Mouse (Mus musculus) CD4-positive, CD25-positive, alpha-beta regulatory T cell, adult 4 months (primary cell): ENCODE measurements around the gene Fbxw8. TPM values are rescaled to one million over a fixed set of nuclear protein-coding genes. Genes with fewer than 3 reads are reported as not detected.

Experiments used
- ATAC-seq: one replicate; pipeline ENCODE4 v1.8.0; 2017
- polyA plus RNA-seq, 2 experiments: library from polyadenylated mRNA; unstranded; fragments of 100-300 nt; shearing (Covaris generic); gene quantifications; one replicate each; pipeline ENCODE4 v1.2.1; 2017

Fbxw8 gene
- polyA plus RNA-seq, 2 experiments from 2014 or later = 3.1 to 3.3 TPM

- no peak for ATAC-seq
Measured at GRCm38 (mm10) chr5:118071766-118072165, 83.5 kb downstream of the Fbxw8 start.

GRCm38 (mm10) chr5:118069315-118069714, 85.9 kb downstream of the Fbxw8 start:
- ATAC-seq = peak; percentile 96

DNA sequence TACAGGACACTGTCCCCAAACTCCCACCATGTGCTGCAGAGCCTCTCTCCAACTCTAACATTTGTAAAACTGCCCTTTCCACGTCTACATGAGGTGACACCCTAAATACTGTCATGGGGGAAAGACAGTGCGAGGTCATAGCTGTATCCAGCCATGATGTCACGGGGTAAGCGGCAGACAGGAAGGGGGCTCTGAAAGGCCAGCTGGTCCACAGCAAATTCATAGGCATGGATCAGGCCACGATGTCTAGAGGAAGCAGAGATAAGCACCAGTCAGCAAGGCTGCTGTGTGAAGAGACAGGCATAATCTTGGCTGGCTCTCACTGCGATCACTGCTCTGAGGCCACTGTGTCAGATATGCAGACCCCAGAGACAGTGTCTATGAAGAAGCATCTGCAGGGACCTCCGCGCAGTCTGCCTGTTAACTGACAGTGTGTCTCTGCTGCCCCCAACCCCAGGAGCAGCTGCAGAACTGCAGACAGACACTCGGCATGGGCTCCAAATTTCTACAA, 87.2 kb downstream of the Fbxw8 start:
- ATAC-seq = no peak

DNA sequence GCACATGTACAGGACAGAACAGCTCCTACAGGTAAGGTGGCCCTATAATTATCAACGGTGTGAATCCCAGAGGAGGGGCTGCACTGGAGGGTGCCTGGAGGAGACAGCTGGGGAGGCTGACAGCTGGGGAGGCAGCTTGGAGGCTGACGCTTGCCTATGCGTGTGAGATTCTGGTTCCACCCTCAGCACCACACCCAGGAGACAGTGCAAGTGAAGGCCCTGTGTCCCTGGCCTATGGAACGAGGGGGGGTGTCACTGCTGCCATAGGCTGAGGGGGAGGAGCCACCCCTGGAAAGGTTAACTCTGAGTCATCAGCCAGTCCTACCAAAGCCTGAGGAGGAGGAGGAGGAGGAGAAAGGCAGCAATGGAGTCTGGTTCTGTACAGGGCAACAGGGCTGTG, 87.7 kb downstream of the Fbxw8 start:
- ATAC-seq = no peak

- ATAC-seq = no peak
Measured at GRCm38 (mm10) chr5:118066828-118067227, 88.4 kb downstream of the Fbxw8 start.

GRCm38 (mm10) chr5:118065516-118066255, 89.6 kb downstream of the Fbxw8 start:
- ATAC-seq = no peak

- ATAC-seq = no peak
Measured at GRCm38 (mm10) chr5:118064284-118064901, 90.9 kb downstream of the Fbxw8 start.

GRCm38 (mm10) chr5:118063181-118063621, 92.1 kb downstream of the Fbxw8 start:
- no peak for ATAC-seq

DNA sequence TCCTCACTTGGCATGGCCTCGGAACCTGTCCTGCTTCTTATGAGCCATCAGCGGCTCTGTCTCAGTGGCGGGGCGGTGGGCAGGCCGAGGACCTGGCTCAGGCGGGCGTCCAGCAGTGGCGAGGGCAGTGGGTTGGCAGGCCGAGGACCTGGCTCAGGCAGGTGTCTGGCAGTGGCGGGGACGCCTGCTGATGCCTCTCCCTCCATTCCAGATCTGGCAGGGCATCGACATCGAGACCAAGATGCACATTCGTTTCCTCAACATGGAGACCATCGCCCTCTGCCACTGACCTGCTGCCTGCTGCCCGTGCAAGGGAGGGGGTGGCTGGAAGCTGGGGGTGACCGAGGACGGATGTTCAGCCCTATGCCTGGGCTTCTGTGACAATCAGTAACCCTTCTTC, 93.9 kb downstream of the Fbxw8 start:
- ATAC-seq = no peak

DNA sequence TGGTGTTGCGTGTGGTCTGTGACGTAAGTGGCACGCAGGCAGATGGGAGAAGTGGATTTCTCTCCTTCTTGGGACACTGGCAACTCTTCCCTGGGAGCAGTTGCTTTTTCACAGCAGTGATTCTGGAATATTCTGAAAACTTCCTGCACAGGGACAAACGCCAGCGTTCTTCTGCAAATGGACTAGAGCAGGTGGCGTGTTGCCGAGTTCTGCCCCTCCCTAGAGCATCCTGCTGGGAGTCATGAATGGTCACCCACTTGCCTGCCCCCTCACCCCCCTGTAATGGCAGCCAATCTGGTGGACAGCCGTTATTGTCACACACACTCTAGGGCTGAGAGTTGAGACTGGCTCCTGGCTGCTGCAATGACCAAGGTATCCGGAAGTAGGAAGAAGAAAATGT, 95.6 kb downstream of the Fbxw8 start:
- ATAC-seq = no peak

GRCm38 (mm10) chr5:118058858-118059257, 96.4 kb downstream of the Fbxw8 start:
- no peak for ATAC-seq

DNA sequence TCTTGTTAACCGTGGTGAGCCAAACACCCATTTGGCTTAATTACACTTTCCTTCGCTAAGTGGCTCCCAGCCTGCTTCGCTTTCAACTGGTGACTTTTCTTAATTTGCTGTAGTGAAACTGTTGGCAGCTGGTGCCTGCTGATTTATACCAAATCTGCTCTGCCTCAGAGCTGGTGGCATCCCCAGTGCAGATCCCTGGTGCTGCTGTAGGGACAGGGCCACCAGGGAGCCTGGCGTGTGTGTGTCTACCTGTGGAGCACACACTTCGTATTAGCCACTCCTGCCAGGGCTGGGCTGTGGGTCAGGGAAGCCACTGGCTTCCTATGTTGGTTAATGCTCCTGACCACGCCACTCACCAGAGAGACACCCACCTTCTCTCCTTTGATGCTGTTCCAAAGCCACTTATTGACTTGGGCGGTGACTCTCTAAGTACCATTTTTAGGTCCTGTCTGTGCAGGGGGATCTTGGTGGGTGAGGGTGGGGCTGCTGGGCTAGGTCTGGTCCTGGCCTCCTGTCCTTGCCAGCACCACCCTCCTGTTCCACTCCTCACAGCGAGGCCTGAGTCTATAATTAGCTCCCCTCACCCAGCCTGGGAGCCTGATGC, 97.7 kb downstream of the Fbxw8 start:
- no peak for ATAC-seq

DNA sequence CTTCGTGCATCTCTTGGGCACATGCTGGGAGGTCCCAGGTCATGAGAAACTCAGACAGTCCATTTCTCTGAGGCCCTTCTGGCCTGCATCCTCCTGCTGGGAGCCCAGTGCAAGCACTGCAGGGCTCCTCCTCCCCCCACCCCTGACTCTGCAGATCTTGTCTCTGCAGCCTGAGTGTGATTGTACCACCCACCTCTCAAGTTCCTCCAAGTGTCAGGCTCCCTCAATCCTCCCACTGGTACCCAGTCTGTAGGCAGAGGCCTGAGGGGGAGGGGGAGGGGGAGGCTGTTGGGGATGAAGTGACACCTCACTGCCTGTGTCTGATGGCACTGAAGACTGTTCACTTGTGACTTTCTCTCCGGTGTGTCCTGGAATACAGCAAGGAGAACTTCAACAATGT, 102.1 kb downstream of the Fbxw8 start:
- no peak for ATAC-seq

- no peak for ATAC-seq
Measured at GRCm38 (mm10) chr5:118051981-118052662, 103.1 kb downstream of the Fbxw8 start.

DNA sequence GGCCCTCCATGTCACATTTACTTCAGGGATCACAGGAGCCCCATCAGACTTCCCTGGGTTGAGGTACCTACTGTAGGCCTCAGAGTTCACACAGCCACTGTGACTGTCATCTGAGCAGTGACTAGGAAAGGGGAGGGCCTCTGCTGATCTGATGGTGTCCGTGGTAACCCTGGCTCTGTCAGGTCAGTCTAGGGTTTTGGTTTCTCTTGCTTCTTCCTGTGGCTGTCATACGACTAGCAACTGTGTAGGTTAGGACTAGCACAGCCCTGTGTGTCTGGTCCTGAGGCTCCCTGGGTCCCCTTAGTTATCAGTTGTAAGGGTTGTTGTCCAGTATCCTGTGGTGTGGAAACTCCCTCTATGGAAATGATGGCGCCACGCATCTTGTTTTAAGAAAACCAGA, 104.5 kb downstream of the Fbxw8 start:
- peak; percentile 25 for ATAC-seq

- ATAC-seq = no peak
Measured at GRCm38 (mm10) chr5:118048928-118049327, 106.3 kb downstream of the Fbxw8 start.

DNA sequence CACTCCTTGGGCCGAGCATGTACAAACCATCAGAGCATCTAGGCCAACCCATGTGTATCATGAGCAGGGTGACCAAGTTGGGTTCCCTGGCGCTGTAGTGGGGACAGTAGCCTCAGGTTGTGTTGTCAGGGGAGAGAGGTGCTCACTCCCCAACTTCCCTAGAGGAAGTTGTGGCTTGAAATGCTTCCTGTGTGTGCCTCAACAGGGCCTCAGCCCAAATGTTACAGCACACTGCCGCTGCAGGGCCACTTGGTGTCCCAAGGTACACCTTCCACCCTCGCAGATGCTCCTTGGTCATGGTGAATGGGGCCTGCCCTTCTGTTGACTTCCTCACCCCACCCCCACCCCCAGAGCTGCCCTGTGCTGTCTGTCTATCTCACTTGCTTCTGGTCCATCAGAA, 106.9 kb downstream of the Fbxw8 start:
- ATAC-seq = peak; percentile 18

DNA sequence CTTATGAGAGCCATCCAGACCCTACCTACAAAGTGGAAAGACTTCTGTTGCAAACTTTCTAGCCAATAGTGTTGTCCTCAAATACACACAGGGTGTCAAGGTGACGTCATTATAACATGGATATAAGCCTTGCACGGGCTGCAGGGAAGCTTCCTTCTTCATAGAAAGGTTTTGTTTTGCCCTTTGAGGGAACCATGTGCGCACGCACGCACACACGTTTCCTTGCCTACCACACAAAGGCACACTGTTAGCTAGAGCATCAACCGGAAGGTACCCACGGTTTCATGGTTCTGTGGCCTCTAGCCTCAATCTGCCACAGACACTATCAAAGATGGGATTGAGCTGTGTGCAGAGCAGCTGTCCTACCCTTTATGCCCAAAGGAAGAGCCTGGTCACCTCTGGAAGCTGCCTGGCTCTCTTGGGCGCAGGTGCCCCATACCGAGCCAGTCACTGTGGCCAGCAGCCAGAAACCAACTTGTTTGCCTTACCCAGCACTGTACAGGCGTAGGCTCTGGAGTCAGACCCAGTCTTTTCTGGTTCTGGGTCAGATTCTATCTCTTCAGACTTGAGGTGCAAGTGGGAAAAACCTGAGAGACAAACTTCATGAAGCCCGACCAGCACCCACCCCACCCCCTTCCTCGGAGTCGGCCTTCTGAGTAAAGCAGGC, 108.0 kb downstream of the Fbxw8 start:
- peak; percentile 60 for ATAC-seq

DNA sequence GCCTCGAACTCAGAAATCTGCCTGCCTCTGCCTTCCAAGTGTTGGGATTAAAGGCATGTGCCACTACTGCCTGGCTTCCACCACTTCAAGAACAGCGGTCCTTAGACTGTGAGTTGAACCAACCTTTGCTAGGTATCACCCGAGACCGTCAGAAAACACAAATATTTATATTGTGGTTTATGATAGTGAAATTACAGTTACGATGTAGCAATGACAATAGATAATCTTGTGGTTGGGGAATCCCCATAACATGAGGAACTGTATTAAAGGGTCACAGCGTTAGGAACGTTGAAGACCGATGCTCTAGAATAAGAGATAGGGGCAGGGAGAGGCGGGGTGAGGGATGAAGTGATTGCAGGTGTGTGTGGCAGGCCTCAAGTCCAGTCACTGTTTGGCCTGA, 109.9 kb downstream of the Fbxw8 start:
- peak; percentile 86 for ATAC-seq

DNA sequence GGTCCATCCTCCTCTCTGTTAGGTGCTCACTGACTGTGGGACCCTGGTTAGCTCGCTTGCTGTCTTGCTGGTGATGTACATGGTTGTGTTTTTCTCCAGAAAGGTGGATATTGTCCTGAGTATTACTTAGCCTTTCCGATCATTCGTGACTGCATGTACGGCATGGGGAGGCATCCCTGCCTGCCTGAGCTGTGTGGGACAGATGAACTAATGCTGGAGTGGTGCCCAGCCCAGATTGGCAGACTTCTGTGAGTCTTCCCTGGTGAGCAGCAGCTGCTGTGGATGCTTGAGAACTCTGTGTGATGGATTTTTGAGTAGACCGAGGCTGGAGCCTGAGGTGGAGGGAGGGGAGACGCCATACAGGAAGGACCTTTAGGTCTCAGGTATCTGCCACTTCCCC, 110.4 kb downstream of the Fbxw8 start:
- ATAC-seq = no peak

DNA sequence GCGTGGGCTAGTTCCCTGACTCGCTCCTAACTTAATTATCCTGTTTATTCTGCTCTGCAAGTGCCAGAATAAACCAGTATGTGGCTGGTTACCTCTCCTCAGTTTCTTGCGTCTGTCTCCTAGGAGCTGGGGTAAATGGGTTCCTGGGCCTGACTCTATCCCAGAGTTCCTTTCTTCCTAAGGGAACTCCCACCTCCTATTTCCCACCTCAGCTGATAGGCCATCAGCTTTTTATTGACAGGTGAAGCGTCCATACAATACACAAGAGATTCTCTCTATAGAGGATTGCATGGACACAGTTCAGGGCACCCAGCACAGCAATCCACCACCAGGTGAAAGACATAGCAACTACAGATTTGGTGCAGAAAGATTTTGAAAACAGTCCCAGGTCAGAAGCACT, 111.5 kb downstream of the Fbxw8 start:
- no peak for ATAC-seq

DNA sequence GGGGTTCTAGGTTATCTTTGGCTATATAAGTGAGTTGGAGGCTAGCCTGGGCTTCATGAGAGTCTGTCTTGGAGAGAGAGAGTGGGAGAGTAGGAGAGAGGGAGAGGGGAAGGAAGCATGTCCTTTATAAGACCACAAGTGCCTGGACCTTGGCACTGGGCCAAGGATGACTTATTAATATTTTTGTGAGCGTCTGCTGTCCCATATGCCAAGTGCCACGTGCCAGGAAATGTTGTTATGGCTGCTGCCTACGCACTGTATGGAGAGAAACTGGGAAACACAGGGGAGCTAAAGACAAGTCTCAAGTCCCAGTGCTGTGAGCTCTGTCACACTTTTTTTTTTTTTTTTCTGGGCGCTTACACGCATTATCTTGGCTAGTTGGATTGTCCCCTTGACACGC, 112.7 kb downstream of the Fbxw8 start:
- no peak for ATAC-seq

DNA sequence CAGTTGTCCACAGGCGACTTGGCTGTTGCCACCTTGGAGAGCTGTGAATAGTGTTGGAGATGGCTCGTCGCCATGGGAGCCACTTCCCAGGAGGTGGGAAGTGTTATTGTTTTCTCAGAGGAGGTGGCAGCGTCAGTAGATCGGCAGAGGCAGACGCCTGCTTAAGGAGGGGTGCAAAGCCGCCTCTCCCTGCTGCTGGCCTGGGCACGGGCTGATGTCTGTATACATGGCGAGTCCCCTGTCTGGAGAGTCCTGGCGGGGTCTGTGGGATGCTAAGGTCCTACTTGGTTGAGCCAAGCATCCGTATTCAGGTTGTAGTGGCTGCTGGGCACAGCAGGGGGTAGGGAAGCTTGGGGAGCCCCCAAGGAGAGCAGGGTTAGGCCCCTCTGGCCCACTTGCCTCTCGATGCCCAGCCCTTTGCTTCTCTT, 116.0 kb downstream of the Fbxw8 start:
- ATAC-seq = no peak
